Mouse (Mus musculus) fat pad, adult 2 months (tissue): Measurements from ENCODE around the gene Kdm5a.

Experiments used
- DNase-seq: peaks from one replicate; pipeline ENCODE4 v3.0.0-alpha.2; 2011; ENCODE audit warnings: low read depth, low spot score; ENCODE audit errors: extremely low read depth

Gene Kdm5a

GRCm38 (mm10) chr6:120470666-120471065, 106.7 kb downstream of the Kdm5a start:
- no peak for DNase-seq

GRCm38 (mm10) chr6:120471991-120472441, 108.1 kb downstream of the Kdm5a start:
- no peak for DNase-seq

GRCm38 (mm10) chr6:120472455-120473140, 108.7 kb downstream of the Kdm5a start:
- DNase-seq = no peak

- DNase-seq = no peak
Observed at GRCm38 (mm10) chr6:120473427-120473826, 109.5 kb downstream of the Kdm5a start.

GRCm38 (mm10) chr6:120475288-120475687, 111.4 kb downstream of the Kdm5a start:
- no peak for DNase-seq

- no peak for DNase-seq
Observed at GRCm38 (mm10) chr6:120479302-120479701, 115.4 kb downstream of the Kdm5a start.

GRCm38 (mm10) chr6:120480361-120480760, 116.4 kb downstream of the Kdm5a start:
- DNase-seq = no peak

GRCm38 (mm10) chr6:120481538-120481937, 117.6 kb downstream of the Kdm5a start:
- no peak for DNase-seq

- no peak for DNase-seq
Observed at GRCm38 (mm10) chr6:120482021-120482420, 118.1 kb downstream of the Kdm5a start.

GRCm38 (mm10) chr6:120482756-120483155, 118.8 kb downstream of the Kdm5a start:
- no peak for DNase-seq

GRCm38 (mm10) chr6:120483211-120483626, 119.3 kb downstream of the Kdm5a start:
- DNase-seq = no peak

GRCm38 (mm10) chr6:120485038-120485437, 121.1 kb downstream of the Kdm5a start:
- no peak for DNase-seq

- DNase-seq = no peak
Observed at GRCm38 (mm10) chr6:120486051-120486510, 122.2 kb downstream of the Kdm5a start.

- no peak for DNase-seq
Observed at GRCm38 (mm10) chr6:120488647-120489046, 124.7 kb downstream of the Kdm5a start.

GRCm38 (mm10) chr6:120489461-120489860, 125.5 kb downstream of the Kdm5a start:
- no peak for DNase-seq

- no peak for DNase-seq
Observed at GRCm38 (mm10) chr6:120491064-120491463, 127.1 kb downstream of the Kdm5a start.

GRCm38 (mm10) chr6:120491862-120492498, 128.1 kb downstream of the Kdm5a start:
- DNase-seq = no peak

- no peak for DNase-seq
Observed at GRCm38 (mm10) chr6:120492499-120493373, 128.8 kb downstream of the Kdm5a start.

GRCm38 (mm10) chr6:120493374-120494181, 129.7 kb downstream of the Kdm5a start, which contains the start of gene Tmem121b:
Gene Tmem121b (minus strand): TSS chr6:120493807.
- DNase-seq = no peak
